Mouse (Mus musculus) bone marrow, adult 2 months (tissue): Measurements from ENCODE around the gene Dcakd.

Experiments
- CTCF ChIP-seq: fragments of 200-500 bp; IDR thresholded peaks from 2 replicates; pipeline ENCODE4 v1.5.1; 2011; ENCODE audit warnings: low read length, control low read depth; ENCODE audit not compliant: control insufficient read depth, insufficient read depth
- POLR2A ChIP-seq: fragments of 200-500 bp; IDR thresholded peaks from 2 replicates; pipeline ENCODE4 v1.6.1; 2011; ENCODE audit warnings: low read depth, mild to moderate bottlenecking, control low read depth, low read length, borderline replicate concordance; ENCODE audit not compliant: control insufficient read depth

DNA sequence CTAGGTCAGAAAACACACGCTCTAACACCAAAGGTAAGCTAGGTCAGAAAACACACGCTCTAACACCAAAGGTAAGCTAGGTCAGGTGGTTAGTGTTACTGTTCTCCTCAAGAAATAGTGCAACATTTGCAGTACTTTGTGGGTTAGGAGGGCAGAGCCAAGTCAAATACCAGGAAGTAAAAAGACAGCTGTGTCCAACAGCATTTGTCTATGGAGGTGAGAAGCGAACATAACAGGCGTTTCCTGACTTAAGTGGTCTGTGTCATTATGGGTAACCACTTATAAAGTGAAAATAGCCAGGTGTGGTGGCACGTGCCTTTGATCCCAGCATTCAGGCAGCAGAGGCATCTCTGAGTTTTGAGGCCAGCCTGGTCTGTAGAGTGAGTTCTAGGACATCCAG is 21.5 kb upstream of the Dcakd start:
- TF ChIP-seq CTCF, result no peak
- no peak for TF ChIP-seq POLR2A
